Mouse (Mus musculus): ENCODE measurements around the gene Tmem252.

DNA sequence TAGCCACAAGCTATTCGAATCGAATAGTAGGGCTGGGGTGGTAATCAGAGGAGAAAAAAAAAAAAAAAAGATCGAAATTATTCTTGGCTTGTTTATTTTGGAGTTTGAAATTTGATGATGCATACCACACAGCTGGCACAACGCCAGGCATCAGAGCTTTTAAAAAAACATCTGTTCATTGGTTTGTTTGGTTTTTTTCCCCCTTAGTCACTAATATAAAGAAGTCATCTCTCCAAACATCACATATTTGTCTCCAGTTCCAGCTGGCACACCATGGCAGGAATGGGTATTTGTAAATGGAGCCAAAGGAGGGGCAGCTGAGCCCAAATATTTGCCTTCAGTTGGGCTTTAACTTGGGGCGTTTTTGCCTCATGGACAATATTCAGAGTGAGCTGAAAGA is 56.9 kb downstream of the Tmem252 start:
- TF ChIP-seq ZC3H11A (IDR thresholded peaks at IDR 0.05; ENCODE audit: borderline replicate concordance, low read depth, low read length) (no peak), ZNF384 (IDR thresholded peaks at IDR 0.05; ENCODE audit: low read depth, low read length) (no peak), MAFK (IDR thresholded peaks at IDR 0.05; ENCODE audit: insufficient read depth, low read depth, low read length) (no peak), CHD2 (IDR thresholded peaks at IDR 0.05; ENCODE audit: low read depth, low read length) (no peak)

Data from ES-E14 (cell line).